Mouse (Mus musculus) T-helper 1 cell (primary cell): ENCODE measurements around the gene Kndc1.

Experiments
- in situ Hi-C: fragments of 300-600 bp; cut with MboI, MseI; formaldehyde crosslinking; loops from one replicate; pipeline ENCODE4 v1.15.1; 2025; ENCODE audit warnings: high pct_unique_total_duplicates

Kndc1 gene

DNA sequence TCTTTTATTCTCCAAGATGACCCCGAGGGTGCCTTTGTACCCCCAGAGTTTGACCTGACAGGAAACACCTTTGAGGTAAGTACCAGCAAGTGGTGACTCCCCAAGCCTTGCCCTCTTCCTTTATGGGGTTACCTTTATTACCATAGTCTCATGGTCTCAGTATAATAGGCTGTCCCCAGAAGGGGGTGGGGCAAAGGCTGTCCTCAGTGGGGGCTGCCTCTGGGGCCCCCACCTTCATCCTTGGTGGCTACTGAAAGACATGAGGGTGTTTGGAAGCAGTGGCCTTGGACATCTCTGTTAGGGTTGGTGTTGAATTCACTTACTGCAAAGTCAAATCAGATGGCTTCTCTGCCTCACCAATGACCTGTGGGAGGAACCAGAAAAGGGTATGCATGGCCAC lies 7.5 kb downstream of the Kndc1 start:
- in situ Hi-C loops, result loop anchor here (10.0 kb wide), 1 partner anchor 163 kb away; no protein-coding TSS in a partner anchor

DNA sequence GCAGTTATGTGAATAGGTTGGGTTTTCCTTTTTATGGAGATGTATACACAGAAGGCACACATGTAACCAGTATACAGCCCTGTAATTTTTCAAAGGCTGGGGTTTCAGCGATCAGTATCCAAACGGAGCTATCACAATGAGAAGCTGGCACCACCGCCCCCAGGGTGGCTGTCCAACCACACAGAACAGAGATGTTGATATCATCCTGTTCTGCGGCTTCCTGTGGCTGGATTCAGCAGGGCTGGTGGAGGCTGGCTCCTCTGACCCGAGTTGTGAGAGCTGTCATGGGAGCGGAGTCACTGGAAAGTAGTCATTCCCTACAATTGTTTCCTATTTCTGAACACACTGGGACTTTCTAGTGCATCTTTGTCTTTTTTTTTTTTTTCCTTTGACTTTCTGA lies 10.8 kb downstream of the Kndc1 start:
- in situ Hi-C loops, result loop anchor here (5.0 to 10.0 kb wide), 2 partner anchors 87 to 160 kb away; partner anchors contain the start of gene Adam8

DNA sequence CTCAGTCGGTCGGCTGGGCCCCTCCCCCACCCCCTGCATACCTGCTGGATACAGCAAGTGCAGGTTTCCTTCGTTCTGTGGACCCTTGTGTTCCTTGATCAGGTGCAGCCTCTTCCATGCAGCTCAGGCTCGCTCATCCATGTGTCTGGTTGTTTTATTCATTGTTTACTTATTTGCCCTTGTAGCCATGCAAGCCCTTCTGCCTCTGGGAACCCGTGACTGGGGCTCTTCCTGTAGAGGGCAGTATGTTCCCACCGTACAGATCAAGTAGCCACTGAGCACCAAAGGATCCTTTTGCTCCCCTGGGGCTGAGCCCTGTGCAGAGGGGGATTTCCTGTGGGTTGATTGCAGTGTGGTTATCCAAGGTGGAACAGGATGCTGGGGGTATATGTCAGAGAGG lies 11.2 kb downstream of the Kndc1 start:
- in situ Hi-C loops, result loop anchor here (5.0 to 10.0 kb wide), 2 partner anchors 87 to 159 kb away; partner anchors contain the start of gene Adam8

DNA sequence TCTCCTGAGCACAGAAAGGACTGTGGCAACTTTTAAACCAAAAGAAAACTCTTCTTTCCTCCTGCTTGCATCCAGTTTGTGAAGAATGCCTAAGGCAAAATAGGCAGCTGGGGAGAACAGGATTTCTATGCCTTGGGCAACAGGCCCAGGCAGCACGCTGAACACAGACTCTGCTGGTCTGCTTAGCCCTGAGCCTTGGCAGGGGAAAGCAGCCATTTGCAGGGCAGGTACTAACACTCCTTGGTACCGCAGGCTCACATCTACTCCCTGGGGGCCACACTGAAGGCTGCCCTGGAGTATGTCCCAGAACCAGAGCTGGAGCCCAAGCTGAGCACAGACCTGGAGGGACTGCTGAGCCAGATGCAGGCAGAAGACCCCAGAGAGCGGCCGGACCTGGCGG lies 13.7 kb downstream of the Kndc1 start:
- in situ Hi-C loops, result loop anchor here (5.0 to 10.0 kb wide), 2 partner anchors 84 to 157 kb away; partner anchors contain the start of gene Adam8

DNA sequence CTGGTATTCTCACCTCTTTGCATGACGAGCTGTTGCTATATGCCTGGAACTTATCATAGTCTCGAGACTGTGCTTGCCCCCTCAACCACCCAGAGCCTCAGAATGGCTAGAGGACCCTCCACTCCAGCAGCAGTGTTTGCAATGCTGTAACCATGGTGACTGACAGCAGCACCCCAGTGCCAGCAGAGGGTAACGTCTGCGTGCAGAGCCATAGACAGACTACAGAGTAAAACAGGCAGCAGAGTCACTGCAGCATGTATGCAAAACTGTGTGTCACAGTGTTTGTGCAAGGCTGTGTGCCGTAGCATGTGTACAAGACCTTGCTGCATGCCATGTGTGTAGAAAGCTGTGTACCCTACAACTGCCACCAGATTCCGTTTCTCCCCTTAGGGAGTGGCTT lies 15.0 kb downstream of the Kndc1 start:
- in situ Hi-C loops, result loop anchor here (5.0 to 10.0 kb wide), 2 partner anchors 83 to 155 kb away; partner anchors contain the start of gene Adam8

DNA sequence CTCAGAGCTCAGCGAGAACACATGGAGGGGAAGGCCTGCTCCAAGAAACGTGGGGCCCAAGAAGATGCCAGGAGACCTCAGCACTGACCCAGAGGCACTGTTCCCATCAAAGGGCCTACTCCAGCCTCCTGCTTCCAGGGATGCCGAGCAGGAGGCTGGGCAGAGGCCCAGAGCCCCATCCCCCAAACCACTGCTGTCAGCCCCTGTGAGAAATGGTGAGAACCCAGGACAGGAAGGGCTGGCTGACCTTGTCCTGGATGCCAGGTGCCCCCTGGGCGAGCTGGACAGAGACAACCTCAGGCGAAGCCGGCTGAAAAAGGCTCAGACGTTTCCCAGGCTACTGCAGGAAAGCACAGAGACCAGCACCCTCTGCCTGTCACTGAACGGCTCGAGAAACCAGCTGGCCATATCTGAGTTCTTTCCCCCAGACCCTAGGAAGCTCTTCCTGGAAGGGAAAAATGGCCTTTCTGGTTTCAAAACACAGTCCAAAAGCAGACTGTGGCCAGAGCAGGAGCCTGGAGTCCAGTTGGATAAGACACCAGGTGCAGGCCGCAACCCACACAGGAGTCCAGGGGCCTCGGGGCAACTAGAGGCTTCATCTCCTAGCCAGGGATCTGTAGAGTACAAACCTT lies 15.8 kb downstream of the Kndc1 start:
- in situ Hi-C loops, result no loop called here

DNA sequence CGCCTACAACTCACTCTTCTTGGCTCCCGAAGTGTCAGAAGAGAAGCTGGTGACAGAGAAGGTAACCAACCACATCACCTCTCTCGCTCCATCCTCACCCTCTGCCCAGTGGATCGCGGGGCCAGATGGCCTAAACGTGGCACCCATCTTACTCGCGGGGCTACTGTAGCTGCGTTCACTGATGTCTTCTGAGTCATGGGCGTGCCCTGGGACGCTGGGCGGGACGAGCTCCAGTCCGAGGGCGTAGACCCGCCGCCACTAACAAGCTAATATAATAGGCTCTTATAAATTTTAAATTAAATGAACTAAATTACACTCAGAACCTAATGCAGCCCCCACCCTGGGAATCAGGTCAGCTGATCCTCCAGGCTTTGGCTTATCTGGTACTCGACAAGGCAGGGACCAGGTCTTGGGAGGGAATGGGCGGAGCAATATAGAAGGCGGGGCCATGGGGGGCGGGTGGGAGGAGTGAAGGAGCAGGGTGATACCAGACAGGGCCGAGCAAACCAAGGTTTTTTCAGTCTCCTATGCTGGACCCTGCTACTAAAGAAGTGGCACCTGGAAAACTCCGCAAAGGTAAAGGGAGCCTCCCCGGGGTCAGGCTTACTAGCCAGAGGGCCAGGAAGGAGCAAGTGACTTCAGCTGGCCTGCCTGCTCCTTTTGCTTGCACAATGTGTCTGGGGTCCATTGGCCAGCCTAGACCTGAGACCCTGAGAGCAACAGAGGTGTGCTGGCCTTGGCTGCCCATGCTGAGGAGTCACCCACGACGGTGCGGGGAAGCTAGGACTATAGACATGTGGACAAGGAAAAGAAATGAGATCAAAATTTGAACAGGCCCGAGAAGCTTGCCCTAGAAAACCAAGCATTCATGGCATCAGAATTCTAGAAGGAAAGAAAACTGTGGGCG lies 19.9 kb downstream of the Kndc1 start:
- in situ Hi-C loops, result no loop called here

DNA sequence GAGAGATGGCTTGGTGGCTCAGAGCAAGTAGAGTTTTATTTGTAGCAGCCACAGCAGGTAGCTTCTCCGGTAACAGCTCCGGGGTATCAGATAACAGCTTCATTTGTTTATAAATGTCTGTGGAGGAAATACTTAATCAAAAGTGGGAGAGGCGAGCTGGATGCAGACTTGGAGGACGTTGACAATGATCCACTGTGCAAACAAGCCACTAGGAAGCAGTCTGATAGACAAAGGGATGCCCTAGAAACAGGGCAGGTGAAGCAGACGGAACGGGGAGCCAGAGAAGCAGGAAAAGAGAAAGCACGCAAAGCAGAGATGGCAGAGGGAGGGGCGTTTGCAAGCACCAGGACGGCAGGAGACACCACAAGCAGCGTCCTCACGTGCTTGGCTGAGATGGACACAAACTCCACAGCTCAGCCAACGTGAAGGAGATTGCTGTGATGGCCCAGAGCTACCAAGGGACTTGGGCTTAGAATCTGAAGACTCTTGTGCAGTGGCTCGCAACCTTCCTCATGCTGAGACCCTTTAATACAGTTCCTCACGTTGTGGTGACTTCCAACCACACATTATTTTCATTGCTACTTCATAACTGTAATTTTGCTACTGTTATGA lies 21.3 kb downstream of the Kndc1 start:
- in situ Hi-C loops, result no loop called here

DNA sequence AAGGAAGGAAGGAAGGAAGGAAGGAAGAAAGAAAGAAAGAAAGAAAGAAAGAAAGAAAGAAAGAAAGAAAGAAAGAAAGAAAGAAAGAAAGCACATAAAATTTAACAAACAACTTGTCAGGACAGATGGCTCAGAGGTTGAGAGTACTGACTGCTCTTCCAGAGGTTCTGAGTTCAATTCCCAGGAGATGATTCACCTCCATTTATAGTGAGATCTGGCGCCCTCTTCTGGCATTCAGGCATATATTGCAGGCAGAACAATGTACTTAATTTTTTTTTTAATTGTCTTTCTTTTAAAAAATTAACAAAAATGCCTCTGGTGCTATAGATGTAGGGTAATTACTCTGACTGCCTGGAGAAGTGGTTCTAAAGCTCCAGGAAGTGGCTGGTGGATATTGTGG lies 21.8 kb downstream of the Kndc1 start:
- in situ Hi-C loops, result no loop called here

DNA sequence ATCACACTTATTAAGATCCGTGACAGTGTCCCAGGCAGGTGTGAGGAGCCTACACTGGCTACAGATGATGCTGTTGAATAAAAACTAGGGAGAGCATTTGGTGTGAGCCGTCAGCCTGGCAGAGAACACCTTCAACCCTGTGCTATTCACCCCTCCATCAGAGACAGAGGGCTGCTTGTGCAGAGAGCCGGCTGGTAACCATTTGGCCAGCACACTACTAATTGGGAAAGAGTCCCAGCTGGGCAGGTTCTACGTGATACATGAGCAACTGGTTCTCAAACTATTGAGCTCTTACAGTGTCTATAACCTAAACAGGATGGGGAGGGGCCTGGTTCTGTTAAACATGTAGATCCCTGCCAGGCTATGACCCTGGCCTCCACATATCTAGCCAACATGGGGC lies 23.8 kb downstream of the Kndc1 start:
- in situ Hi-C loops, result no loop called here

DNA sequence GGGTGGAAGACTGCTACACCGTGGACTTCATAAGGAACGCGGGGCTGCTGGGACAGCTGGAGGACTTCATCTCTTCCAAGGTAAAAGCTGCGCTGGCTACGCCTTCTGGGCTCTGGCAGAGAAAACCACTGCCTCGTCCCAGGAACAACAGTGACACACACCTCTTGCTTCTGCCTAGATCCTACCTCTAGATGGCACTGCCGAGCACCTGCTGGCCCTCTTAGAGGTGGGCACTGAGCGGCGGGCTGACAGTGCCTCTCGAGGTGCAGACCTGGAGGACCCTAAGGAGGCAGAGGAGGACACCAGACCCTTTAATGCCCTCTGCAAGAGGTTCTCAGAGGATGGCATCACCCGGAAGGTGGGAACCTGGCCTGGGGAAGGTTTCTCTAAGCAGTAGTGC lies 36.2 kb downstream of the Kndc1 start:
- in situ Hi-C loops, result no loop called here

DNA sequence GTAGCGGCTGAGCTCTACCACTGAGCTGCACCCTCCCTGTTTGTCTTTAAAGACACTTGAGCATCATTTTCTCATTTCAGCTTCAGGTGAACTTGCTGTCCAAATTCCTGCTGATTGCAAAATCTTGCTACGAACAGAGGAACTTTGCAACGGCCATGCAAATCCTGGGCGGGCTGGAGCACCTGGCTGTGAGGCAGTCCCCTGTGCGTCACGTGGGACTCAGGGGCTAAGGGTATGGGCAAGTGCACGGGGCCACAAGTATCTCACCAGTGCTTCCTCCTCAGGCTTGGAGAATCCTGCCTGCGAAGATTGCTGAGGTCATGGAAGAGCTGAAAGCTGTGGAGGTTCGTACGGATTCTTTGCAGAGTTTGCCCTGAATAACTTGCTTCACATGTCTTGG lies 42.2 kb downstream of the Kndc1 start:
- in situ Hi-C loops, result no loop called here

DNA sequence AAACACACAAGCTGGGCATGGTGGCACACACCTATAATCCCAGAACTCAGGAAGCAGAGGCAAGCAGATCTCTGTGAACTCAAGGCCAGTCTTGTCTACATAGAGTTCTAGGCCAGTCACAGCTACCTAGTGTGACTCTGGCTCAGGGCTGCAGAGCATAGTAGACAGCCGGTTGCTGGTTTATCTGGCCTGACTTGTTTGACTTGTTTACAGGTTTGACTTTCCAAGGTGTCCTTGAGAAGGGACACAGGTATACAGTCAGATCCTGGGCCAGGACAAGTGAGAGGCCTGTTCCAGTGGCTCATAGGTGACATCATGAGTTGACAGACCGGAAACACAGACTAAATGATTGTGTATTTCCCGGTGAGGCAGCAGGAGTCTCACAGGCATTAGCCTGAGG lies 42.6 kb downstream of the Kndc1 start:
- in situ Hi-C loops, result no loop called here

DNA sequence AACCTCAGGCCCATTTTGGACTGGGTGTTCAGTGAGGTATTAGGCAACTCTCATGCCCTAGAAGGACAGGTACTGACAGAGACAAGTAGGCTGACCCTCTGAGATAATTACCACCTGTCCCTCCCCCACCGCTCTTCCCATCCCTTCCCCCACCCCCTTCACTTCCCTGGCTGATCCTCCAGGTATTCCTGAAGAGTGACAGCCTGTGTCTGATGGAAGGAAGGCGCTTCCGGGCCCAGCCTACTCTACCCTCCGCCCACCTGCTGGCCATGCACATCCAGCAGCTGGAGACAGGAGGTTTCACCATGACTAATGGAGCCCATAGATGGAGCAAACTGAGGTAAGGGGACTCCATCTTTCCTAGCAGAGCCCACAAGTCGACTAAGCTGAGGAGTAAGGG lies 43.3 kb downstream of the Kndc1 start:
- in situ Hi-C loops, result no loop called here

DNA sequence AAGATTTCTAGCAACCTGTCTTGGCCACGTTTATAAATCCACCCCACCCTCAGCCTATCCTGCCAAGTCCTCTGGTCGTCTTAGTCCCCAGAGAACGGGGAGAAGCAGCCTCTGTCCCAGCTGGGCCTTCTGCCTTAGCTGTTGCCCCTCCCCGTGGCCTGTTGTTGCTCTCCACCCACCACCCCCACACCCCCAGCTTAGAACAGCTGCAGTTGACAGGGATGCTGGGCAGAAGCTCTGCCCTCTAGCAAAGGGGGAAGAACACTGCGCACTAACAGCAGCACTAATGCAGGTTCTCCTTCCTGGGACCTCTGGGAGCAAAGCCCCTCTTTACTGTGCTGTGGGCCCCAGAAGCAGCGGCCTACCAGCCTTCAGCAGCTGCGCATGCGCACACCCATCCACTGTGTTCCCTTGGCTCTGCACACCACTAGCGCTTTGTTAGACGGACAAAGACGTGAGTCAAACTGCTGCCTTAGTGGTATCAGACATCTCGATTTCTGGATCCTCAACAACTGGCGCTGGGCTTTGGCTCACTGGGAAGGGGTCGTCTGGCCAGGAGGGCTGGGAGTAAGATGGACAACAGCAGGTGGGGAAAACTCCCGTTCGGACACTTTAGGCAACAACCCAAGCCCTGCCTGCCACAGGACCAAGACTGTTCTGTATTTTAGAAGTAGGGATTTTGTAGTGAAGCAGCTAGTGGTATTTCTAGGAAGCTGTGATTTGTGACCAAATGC lies 46.1 kb downstream of the Kndc1 start:
- in situ Hi-C loops, result no loop called here

DNA sequence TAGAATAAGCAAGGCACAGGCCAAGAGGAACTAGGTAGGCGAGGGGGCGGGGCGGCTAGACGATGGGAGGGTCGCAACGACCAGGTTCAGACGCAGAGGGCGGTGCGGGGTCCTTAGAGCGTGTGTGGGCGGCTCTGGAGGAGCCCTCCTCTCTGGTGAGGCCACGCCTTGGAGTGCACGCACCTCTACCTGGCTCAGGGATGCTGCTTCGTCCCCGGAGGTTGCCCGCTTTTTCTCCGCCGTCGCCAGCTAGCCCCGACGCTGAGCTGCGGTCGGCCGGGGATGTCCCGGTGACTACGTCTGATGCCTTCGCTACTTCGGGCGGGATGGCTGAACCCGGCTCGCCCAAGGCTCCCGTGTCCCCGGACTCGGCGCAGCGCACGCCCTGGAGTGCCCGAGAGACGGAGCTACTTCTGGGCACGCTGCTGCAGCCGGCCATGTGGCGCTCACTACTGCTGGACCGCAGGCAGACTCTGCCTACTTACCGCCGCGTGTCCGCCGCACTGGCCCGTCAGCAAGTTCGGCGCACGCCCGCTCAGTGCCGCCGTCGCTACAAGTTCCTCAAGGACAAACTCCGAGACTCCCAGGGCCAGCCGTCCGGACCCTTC lies 49.3 kb downstream of the Kndc1 start, which contains the start of gene Utf1:
Utf1 (plus strand) TSS at position 116 of the 608 bp plus-strand sequence.
- in situ Hi-C loops, result no loop called here

DNA sequence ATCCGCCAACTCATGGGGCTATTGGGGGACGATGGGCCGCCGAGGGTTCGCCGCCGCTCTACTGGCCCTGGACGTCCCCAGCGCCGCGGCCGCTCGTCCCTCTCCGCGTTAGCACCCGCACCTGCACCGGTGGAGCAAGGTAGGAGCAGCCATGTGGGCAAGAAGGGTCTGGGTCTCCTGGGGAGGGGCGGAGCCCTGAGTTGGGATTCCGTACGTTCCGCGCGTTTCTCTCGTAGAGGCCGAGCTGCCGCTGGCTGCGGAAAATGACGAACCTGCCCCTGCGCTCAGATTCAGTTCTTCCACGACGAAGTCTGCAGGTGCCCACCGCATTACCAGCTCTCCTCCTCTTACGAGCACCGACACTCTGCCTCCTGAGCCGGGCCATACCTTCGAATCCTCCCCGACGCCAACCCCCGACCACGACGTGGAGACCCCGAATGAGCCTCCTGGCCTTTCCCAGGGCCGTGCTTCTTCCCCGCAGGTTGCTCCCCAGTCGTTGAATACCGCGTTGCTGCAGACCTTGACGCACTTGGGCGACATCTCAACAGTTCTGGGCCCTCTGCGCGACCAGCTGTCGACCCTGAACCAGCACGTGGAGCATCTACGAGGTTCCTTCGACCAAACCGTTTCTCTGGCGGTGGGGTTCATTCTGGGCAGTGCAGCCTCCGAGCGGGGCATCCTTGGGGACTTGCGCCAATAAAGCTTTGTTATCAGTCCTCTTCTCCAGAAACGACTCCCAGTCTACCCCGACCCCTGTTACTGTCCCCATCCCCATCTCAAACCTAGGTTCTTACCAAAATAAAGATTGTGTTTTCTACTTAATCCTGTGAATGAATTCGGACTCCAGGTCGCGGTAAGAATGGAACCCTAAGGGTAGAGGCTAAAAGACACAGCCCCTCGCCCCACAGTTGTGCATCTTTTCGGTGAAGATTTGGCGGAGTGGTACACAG lies 50.1 kb downstream of the Kndc1 start:
- in situ Hi-C loops, result no loop called here

DNA sequence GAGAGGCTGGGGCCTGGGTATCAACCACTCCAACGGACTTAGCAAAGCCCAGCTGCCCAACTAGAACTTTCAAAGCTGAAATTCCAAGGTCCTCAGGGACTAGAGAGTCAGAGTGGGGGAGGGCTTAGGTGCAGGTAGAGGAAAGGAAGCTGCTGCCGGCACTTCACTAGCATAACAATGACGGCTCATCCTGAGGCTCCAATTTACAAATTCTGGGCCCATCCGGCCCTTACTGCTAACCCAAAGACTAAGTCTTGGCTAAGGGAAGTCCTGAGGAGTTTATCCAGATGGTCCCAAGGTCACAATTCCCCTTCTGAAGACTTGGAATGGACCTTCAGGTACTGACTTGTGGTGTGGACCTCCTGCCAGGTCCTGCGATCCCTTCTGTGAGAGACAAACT lies 51.0 kb downstream of the Kndc1 start:
- in situ Hi-C loops, result no loop called here

DNA sequence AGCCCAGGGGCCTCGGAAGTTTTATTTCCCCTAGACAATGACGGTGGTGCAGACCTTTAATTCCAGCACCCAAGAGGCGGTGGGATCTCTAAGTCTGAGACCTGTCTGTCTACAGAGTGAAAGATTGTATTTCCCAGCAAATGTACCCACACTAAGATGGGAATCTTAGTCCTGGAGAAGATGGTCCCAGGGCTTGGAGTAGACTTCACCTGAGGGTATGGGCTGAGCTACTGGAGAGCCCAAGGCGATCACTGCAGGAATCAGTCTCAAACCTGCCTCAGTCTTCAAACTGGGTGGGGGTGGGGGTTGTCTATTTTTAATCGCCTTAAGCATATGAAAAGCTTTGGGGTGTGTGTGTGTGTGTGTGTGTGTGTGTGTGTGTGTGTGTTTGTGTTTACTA lies 51.5 kb downstream of the Kndc1 start:
- in situ Hi-C loops, result no loop called here

DNA sequence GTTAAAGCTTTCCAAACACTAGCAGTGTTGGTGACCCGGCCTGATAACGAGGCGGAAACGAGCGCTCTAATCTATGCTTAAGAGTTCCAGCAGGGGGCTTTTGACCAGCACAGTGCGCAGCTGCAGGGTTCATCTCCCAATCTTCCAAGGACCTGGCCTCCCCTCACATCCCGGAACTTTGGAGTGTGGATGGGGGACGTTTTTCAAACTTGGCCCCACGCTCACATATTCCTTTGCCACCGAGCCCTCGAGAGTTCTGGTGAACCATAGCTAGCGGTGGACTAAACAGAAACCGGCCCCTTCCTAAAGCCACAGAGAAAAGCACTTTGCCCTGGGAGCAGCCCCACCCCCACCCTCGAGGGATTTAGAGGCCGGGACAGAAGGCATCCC lies 55.4 kb downstream of the Kndc1 start:
- in situ Hi-C loops, result no loop called here
